In genomic region chr13:43965256-43965905, GRCm38 (mm10) we compare ENCODE assay signal across 23 mouse cellular contexts.
DNase-seq lines count a peak whose midpoint lies in the region; ATAC-seq and TF ChIP-seq lines count a peak whose summit lies in the region.
"Had no signal": no experiment of that assay in that cellular context is flagged by ENCODE, and none has a peak within 500 bp of the region (broad histone marks: within the 10 kb centered on the region; RNA-seq: fewer than 3 reads in every experiment).

No protein-coding gene starts in this region.

- 32% methylated on average over 4 of the region's 4 CpGs for WGBS in kidney, adult 2 months
- WGBS in midbrain, embryonic 11.5 days: 83% methylated on average over 4 of the region's 4 CpGs
- 71% methylated on average over 4 of the region's 4 CpGs for WGBS in midbrain, embryonic 15.5 days
- 88% methylated on average over 4 of the region's 4 CpGs for WGBS in forebrain, embryonic 10.5 days

- TF ChIP-seq CTCF in kidney, adult 2 months (conservative IDR thresholded peaks at IDR 0.05; ENCODE audit: insufficient read depth, insufficient read length, low read depth, low read length): no peak

- no peaks in the 10 kb centered on the region for H3K36me3 ChIP-seq in kidney, adult 2 months (ENCODE audit: control insufficient read depth, insufficient read depth, low read length)
- no peaks in the 10 kb centered on the region for H3K36me3 ChIP-seq in midbrain, embryonic 11.5 days (ENCODE audit: control insufficient read depth, insufficient read depth, low read length)
- H3K36me3 ChIP-seq in midbrain, embryonic 15.5 days (replicated peaks): no peaks in the 10 kb centered on the region
- no peaks in the 10 kb centered on the region for H3K36me3 ChIP-seq in forebrain, embryonic 10.5 days (replicated peaks)
- H3K36me3 ChIP-seq: heart, embryonic 15.5 days; neural tube, embryonic 15.5 days; stomach, embryonic 15.5 days had no signal

- 0 out of 2 replicates have a peak overlapping the region, but pooled peaks have one; percentile 35 for H3K27ac ChIP-seq in kidney, adult 2 months (ENCODE audit: insufficient read depth, low read depth, low read length)
- no peak overlapping the region for H3K27ac ChIP-seq in midbrain, embryonic 11.5 days (ENCODE audit: low read depth, low read length)
- H3K27ac ChIP-seq in midbrain, embryonic 15.5 days: no peak overlapping the region
- no peak overlapping the region for H3K27ac ChIP-seq in forebrain, embryonic 10.5 days
- H3K27ac ChIP-seq: heart, embryonic 15.5 days; macrophage; neural tube, embryonic 15.5 days; stomach, embryonic 15.5 days had no signal

- H3K9ac ChIP-seq in midbrain, embryonic 11.5 days (ENCODE audit: low read length): no peak overlapping the region
- H3K9ac ChIP-seq in midbrain, embryonic 15.5 days: no peak overlapping the region
- H3K9ac ChIP-seq: heart, embryonic 15.5 days; neural tube, embryonic 15.5 days; stomach, embryonic 15.5 days had no signal

- H3K4me1 ChIP-seq in kidney, adult 2 months (ENCODE audit: control insufficient read depth, insufficient read depth, low read length): peaks cover 9% of the 10 kb centered on the region; the same call in 1 of the 2 replicates
- no peaks in the 10 kb centered on the region for H3K4me1 ChIP-seq in midbrain, embryonic 11.5 days (ENCODE audit: control insufficient read depth, insufficient read depth, low read length)
- no peaks in the 10 kb centered on the region for H3K4me1 ChIP-seq in midbrain, embryonic 15.5 days
- H3K4me1 ChIP-seq in forebrain, embryonic 10.5 days: peaks cover 7% of the 10 kb centered on the region
- H3K4me1 ChIP-seq: heart, embryonic 15.5 days; neural tube, embryonic 15.5 days; stomach, embryonic 15.5 days had no signal

- ATAC-seq in midbrain, embryonic 11.5 days (ENCODE audit: low FRiP score): no peak
- ATAC-seq in midbrain, embryonic 15.5 days (replicated peaks): no peak
- ATAC-seq: CD4-positive, CD25-positive, alpha-beta regulatory T cell, adult 4 months; forebrain, embryonic 14.5 days had no signal

- no peaks in the 10 kb centered on the region for H3K27me3 ChIP-seq in kidney, adult 2 months (replicated peaks; ENCODE audit: control insufficient read depth, insufficient read depth, low read length)
- H3K27me3 ChIP-seq in midbrain, embryonic 11.5 days (ENCODE audit: control insufficient read depth, insufficient read depth, low read length): no peaks in the 10 kb centered on the region
- no peaks in the 10 kb centered on the region for H3K27me3 ChIP-seq in midbrain, embryonic 15.5 days (replicated peaks)
- no peaks in the 10 kb centered on the region for H3K27me3 ChIP-seq in forebrain, embryonic 10.5 days (ENCODE audit: poor library complexity, severe bottlenecking)
- H3K27me3 ChIP-seq: heart, embryonic 15.5 days; neural tube, embryonic 15.5 days; stomach, embryonic 15.5 days had no signal

- no peak overlapping the region for H3K4me2 ChIP-seq in midbrain, embryonic 11.5 days
- H3K4me2 ChIP-seq in midbrain, embryonic 15.5 days: no peak overlapping the region
- H3K4me2 ChIP-seq: heart, embryonic 15.5 days; neural tube, embryonic 15.5 days; stomach, embryonic 15.5 days had no signal

- no peaks in the 10 kb centered on the region for H3K9me3 ChIP-seq in midbrain, embryonic 11.5 days (ENCODE audit: control insufficient read depth, low read length)
- no peaks in the 10 kb centered on the region for H3K9me3 ChIP-seq in midbrain, embryonic 15.5 days
- H3K9me3 ChIP-seq in forebrain, embryonic 10.5 days: no peaks in the 10 kb centered on the region
- H3K9me3 ChIP-seq: heart, embryonic 15.5 days; neural tube, embryonic 15.5 days; stomach, embryonic 15.5 days had no signal

- no peak overlapping the region for H3K4me3 ChIP-seq in kidney, adult 2 months (ENCODE audit: insufficient read depth, low read depth, low read length)
- no peak overlapping the region for H3K4me3 ChIP-seq in midbrain, embryonic 11.5 days (ENCODE audit: low read depth, low read length)
- H3K4me3 ChIP-seq in midbrain, embryonic 15.5 days: no peak overlapping the region
- H3K4me3 ChIP-seq in forebrain, embryonic 10.5 days: no peak overlapping the region
- H3K4me3 ChIP-seq: heart, embryonic 15.5 days; neural tube, embryonic 15.5 days; stomach, embryonic 15.5 days had no signal

- no peak for TF ChIP-seq POLR2A in kidney, adult 2 months (IDR thresholded peaks at IDR 0.05; ENCODE audit: low read depth, low read length)

- DNase-seq in gastrocnemius, adult 18-20 months (ENCODE audit: low spot score): peak; percentile 3
- no peak for DNase-seq in gastrocnemius, postnatal 25 days
- DNase-seq in kidney, adult 2 months: peak; percentile 48
- no peak for DNase-seq in kidney, postnatal 4 days
- peak; percentile 67 for DNase-seq in midbrain, embryonic 11.5 days (ENCODE audit: low spot score, missing footprints)
- DNase-seq in forebrain, embryonic 10.5 days (ENCODE audit: extremely low spot score, low spot score): no peak
- DNase-seq: adrenal gland, postnatal 25 days; cerebellum, adult 8-10 months; cerebellum, postnatal 36 days; embryo, embryonic 11 days; kidney, adult 11 months; layer of hippocampus, adult 9-11 months; right cerebral cortex, adult 18-20 months; right cerebral cortex, postnatal 4 days; thymus, adult 2 months; thymus, postnatal 4 days had no signal

Comparison
In these comparisons a context has a peak if more than half of its experiments do, and no peak if none do; other contexts are left out.
1. DNase-seq: peak in gastrocnemius, adult 18-20 months (single experiment), kidney, adult 2 months (single experiment) and midbrain, embryonic 11.5 days (single experiment); none in gastrocnemius, postnatal 25 days (single experiment), kidney, postnatal 4 days (0 of 2) and forebrain, embryonic 10.5 days (single experiment).